Mouse (Mus musculus) left cerebral cortex, postnatal 25 days (tissue): Measurements from ENCODE around the gene Csrp1. TPM values are rescaled to one million over a fixed set of nuclear protein-coding genes. Genes with fewer than 3 reads are reported as not detected.

ENCODE experiments used
- DNase-seq, 2 experiments: peaks; one replicate each; pipeline ENCODE4 v3.0.0; 2022; ENCODE audit warnings: low spot score in 2 of 2, mixed read lengths in 1 of 2
- intact Hi-C: fragments of 180-260 bp; cut with DNase I; formaldehyde crosslinking; loops from one replicate; pipeline ENCODE4 v1.15.1; 2025
- total RNA-seq, 2 experiments: library from RNA; stranded (reverse); gene quantifications; 2 replicates each; pipeline ENCODE4 v1.2.3; 2021

Gene Csrp1
- total RNA-seq, 2 experiments from 2014 or later, result 179 to 206 TPM

GRCm38 (mm10) chr1:135691417-135691815, 28.4 kb upstream of the Csrp1 start:
- no peak for DNase-seq
- intact Hi-C loops, result no loop called here

- intact Hi-C loops, result no loop called here
- DNase-seq, result peak in 1 of 2 experiments; percentile 26
Measured at GRCm38 (mm10) chr1:135694181-135694580, 25.7 kb upstream of the Csrp1 start.

- DNase-seq, result no peak
- intact Hi-C loops, result no loop called here
Measured at GRCm38 (mm10) chr1:135697462-135697861, 22.4 kb upstream of the Csrp1 start.

GRCm38 (mm10) chr1:135698046-135698445, 21.8 kb upstream of the Csrp1 start:
- no peak for DNase-seq
- intact Hi-C loops, result loop anchor here (2.0 kb wide), 1 partner anchor 237 kb away; no protein-coding TSS in a partner anchor

- no peak for DNase-seq
Measured at GRCm38 (mm10) chr1:135698451-135698921, 21.4 kb upstream of the Csrp1 start.

GRCm38 (mm10) chr1:135698996-135699705, 20.7 kb upstream of the Csrp1 start:
- peak; percentile 69 to 78 for DNase-seq
- intact Hi-C loops, result loop anchor here (2.0 kb wide), 1 partner anchor 238 kb away; no protein-coding TSS in a partner anchor

More at GRCm38 (mm10) chr1:135698451-135698921, 21.4 kb upstream of the Csrp1 start:
- intact Hi-C loops, result loop anchor here (2.0 kb wide), 1 partner anchor 238 kb away; no protein-coding TSS in a partner anchor

- peak in 1 of 2 experiments; percentile 57 for DNase-seq
Measured at GRCm38 (mm10) chr1:135699892-135700291, 20.0 kb upstream of the Csrp1 start.

GRCm38 (mm10) chr1:135700605-135701004, 19.3 kb upstream of the Csrp1 start:
- intact Hi-C loops, result loop anchor here (1.0 kb wide), 1 partner anchor 156 kb away; no protein-coding TSS in a partner anchor
- DNase-seq, result peak; percentile 72 to 77

More at GRCm38 (mm10) chr1:135699892-135700291, 20.0 kb upstream of the Csrp1 start:
- intact Hi-C loops, result loop anchor here (1.0 to 2.0 kb wide), 2 partner anchors 156 to 239 kb away; no protein-coding TSS in a partner anchor

- intact Hi-C loops, result no loop called here
- DNase-seq, result no peak
Measured at GRCm38 (mm10) chr1:135701314-135701713, 18.5 kb upstream of the Csrp1 start.

- intact Hi-C loops, result no loop called here
Measured at GRCm38 (mm10) chr1:135702722-135703121, 17.1 kb upstream of the Csrp1 start.

GRCm38 (mm10) chr1:135704317-135704821, 15.5 kb upstream of the Csrp1 start:
- intact Hi-C loops, result no loop called here

More at GRCm38 (mm10) chr1:135702722-135703121, 17.1 kb upstream of the Csrp1 start:
- peak in 1 of 2 experiments; percentile 47 for DNase-seq

GRCm38 (mm10) chr1:135708369-135708768, 11.5 kb upstream of the Csrp1 start:
- intact Hi-C loops, result no loop called here
- DNase-seq, result no peak

More at GRCm38 (mm10) chr1:135704317-135704821, 15.5 kb upstream of the Csrp1 start:
- no peak for DNase-seq

- intact Hi-C loops, result loop anchor here (10.0 kb wide), 1 partner anchor 234 kb away; no protein-coding TSS in a partner anchor
- no peak for DNase-seq
Measured at GRCm38 (mm10) chr1:135711126-135711525, 8.7 kb upstream of the Csrp1 start.

GRCm38 (mm10) chr1:135714028-135714815, 5.6 kb upstream of the Csrp1 start:
- intact Hi-C loops, result loop anchor here (10.0 kb wide), 1 partner anchor 231 kb away; no protein-coding TSS in a partner anchor
- DNase-seq, result no peak

GRCm38 (mm10) chr1:135714901-135715609, 4.8 kb upstream of the Csrp1 start:
- intact Hi-C loops, result loop anchor here (10.0 kb wide), 1 partner anchor 230 kb away; no protein-coding TSS in a partner anchor
- DNase-seq, result no peak

GRCm38 (mm10) chr1:135719486-135719885, 375 bp upstream of the Csrp1 start:
- intact Hi-C loops, result loop anchor here (1.0 to 10.0 kb wide), 4 partner anchors 34 to 225 kb away; no protein-coding TSS in a partner anchor
- peak; percentile 67 to 70 for DNase-seq

- no peak for DNase-seq
- intact Hi-C loops, result no loop called here
Measured at GRCm38 (mm10) chr1:135723016-135723415, 3.2 kb downstream of the Csrp1 start.

- DNase-seq, result no peak
- intact Hi-C loops, result no loop called here
Measured at GRCm38 (mm10) chr1:135724134-135724533, 4.3 kb downstream of the Csrp1 start.

- intact Hi-C loops, result no loop called here
- no peak for DNase-seq
Measured at GRCm38 (mm10) chr1:135725324-135725723, 5.5 kb downstream of the Csrp1 start.
